Mouse (Mus musculus) E14TG2a.4 (cell line): ENCODE data around the gene Trmt44.

Experiments used
- CTCF ChIP-seq: conservative IDR thresholded peaks from 2 replicates; pipeline ENCODE4 v1.5.1; 2014; ENCODE audit warnings: low read length
- NANOG ChIP-seq: IDR thresholded peaks from 2 replicates; pipeline ENCODE4 v1.6.1; 2014; ENCODE audit warnings: borderline replicate concordance, low read length, mixed read lengths
- POU5F1 ChIP-seq: IDR thresholded peaks from 2 replicates; pipeline ENCODE4 v1.6.1; 2014; ENCODE audit warnings: low read length, borderline replicate concordance

GRCm38 (mm10) chr5:35611900-35612299 is 37.0 kb upstream of the Trmt44 start:
- TF ChIP-seq CTCF (no peak), POU5F1 (no peak), NANOG (no peak)
